Mouse (Mus musculus): ENCODE results near the gene Zfp444. TPM values are rescaled to one million over a fixed set of nuclear protein-coding genes. Genes with fewer than 3 reads are reported as not detected.

Gene Zfp444
- polyA plus RNA-seq (2021), result 30.6 TPM

- ChIA-PET CTCF (interaction anchor here (1.1 to 7.3 kb wide), 6 partner anchors 13 to 48 kb away, joined by 3 to 47 read pairs (median 5); no protein-coding TSS in a partner anchor), POLR2A (interaction anchor here (0.8 to 1.4 kb wide), 3 partner anchors 16 to 21 kb away, joined by 3 to 5 read pairs (median 4); partner anchors contain the start of gene Zfp787)
- in situ Hi-C loops (cut with MboI; ENCODE audit: low pct_unique_long_range_greater_than_20kb), result loop anchor here (5.0 to 25.0 kb wide), 2 partner anchors 45 to 1110 kb away; partner anchors contain the start of genes U2af2 and Zfp580
- TF ChIP-seq CTCF (IDR thresholded peaks at IDR 0.05), result no peak
- ATAC-seq, result peak; percentile 96
- DNase-seq (ENCODE audit: low read depth, low spot score), result peak; percentile 95
- H3K27me3 ChIP-seq, result no peaks in the 10 kb centered on the region
These were observed at the start of gene Zfp444 for GRCm38 (mm10) chr7:6172006-6172649. Gene Zfp444, plus strand, starts transcription at chr7:6172226.

GRCm38 (mm10) chr7:6126690-6127448 is 45.2 kb upstream of the Zfp444 start:
- POLR2A ChIA-PET, result no interaction called here
- DNase-seq (ENCODE audit: low read depth, low spot score), result peak; percentile 46
- CTCF ChIA-PET, result interaction anchor here (0.9 to 6.4 kb wide), 14 partner anchors 9 to 91 kb away, joined by 3 to 62 read pairs (median 6); partner anchors contain the start of gene Zfp444
- no peaks in the 10 kb centered on the region for H3K27me3 ChIP-seq
- in situ Hi-C loops (cut with MboI; ENCODE audit: low pct_unique_long_range_greater_than_20kb), result loop anchor here (5.0 kb wide), 1 partner anchor 45 kb away; the partner anchor contains the start of gene Zfp444
- ATAC-seq, result peak; percentile 81
- TF ChIP-seq CTCF (IDR thresholded peaks at IDR 0.05), result peak; percentile 84

GRCm38 (mm10) chr7:6130346-6130745 is 41.7 kb upstream of the Zfp444 start:
- no peak for DNase-seq (ENCODE audit: low read depth, low spot score)
- CTCF ChIA-PET, result no interaction called here
- no peak for ATAC-seq
- no peak for TF ChIP-seq CTCF (IDR thresholded peaks at IDR 0.05)
- in situ Hi-C loops (cut with MboI; ENCODE audit: low pct_unique_long_range_greater_than_20kb), result no loop called here
- POLR2A ChIA-PET, result no interaction called here
- H3K27me3 ChIP-seq, result no peaks in the 10 kb centered on the region

- ChIA-PET CTCF (no interaction called here), POLR2A (no interaction called here)
- DNase-seq (ENCODE audit: low read depth, low spot score) (no peak), ATAC-seq (no peak)
- H3K27me3 ChIP-seq, result no peaks in the 10 kb centered on the region
- TF ChIP-seq CTCF (IDR thresholded peaks at IDR 0.05), result no peak
- in situ Hi-C loops (cut with MboI; ENCODE audit: low pct_unique_long_range_greater_than_20kb), result no loop called here
These were observed 39.4 kb upstream of the Zfp444 start for GRCm38 (mm10) chr7:6132646-6133045.

GRCm38 (mm10) chr7:6136497-6136896 is 35.5 kb upstream of the Zfp444 start:
- no peak for TF ChIP-seq CTCF (IDR thresholded peaks at IDR 0.05)
- in situ Hi-C loops (cut with MboI; ENCODE audit: low pct_unique_long_range_greater_than_20kb), result no loop called here
- ChIA-PET POLR2A (no interaction called here), CTCF (interaction anchor here (0.9 to 2.5 kb wide), 4 partner anchors 8 to 58 kb away, joined by 3 to 9 read pairs (median 4); no protein-coding TSS in a partner anchor)
- ATAC-seq, result no peak
- DNase-seq (ENCODE audit: low read depth, low spot score), result no peak
- H3K27me3 ChIP-seq, result no peaks in the 10 kb centered on the region

GRCm38 (mm10) chr7:6139295-6139694 is 32.7 kb upstream of the Zfp444 start:
- in situ Hi-C loops (cut with MboI; ENCODE audit: low pct_unique_long_range_greater_than_20kb), result no loop called here
- DNase-seq (ENCODE audit: low read depth, low spot score) (no peak), ATAC-seq (no peak)
- POLR2A ChIA-PET, result interaction anchor here (1.6 kb wide), 1 partner anchor 15 kb away, joined by 7 read pairs; no protein-coding TSS in a partner anchor
- CTCF ChIA-PET, result interaction anchor here (0.7 to 1.7 kb wide), 3 partner anchors 12 to 42 kb away, joined by 3 to 8 read pairs (median 3); no protein-coding TSS in a partner anchor
- H3K27me3 ChIP-seq, result no peaks in the 10 kb centered on the region
- no peak for TF ChIP-seq CTCF (IDR thresholded peaks at IDR 0.05)

- ATAC-seq (no peak), DNase-seq (ENCODE audit: low read depth, low spot score) (no peak)
- H3K27me3 ChIP-seq, result no peaks in the 10 kb centered on the region
- TF ChIP-seq CTCF (IDR thresholded peaks at IDR 0.05), result no peak
- in situ Hi-C loops (cut with MboI; ENCODE audit: low pct_unique_long_range_greater_than_20kb), result no loop called here
- POLR2A ChIA-PET, result interaction anchor here (2.6 kb wide), 1 partner anchor 10 kb away, joined by 7 read pairs; no protein-coding TSS in a partner anchor
- CTCF ChIA-PET, result interaction anchor here (1.0 to 1.5 kb wide), 2 partner anchors 10 to 47 kb away, joined by 3 to 4 read pairs; no protein-coding TSS in a partner anchor
These were observed 28.0 kb upstream of the Zfp444 start for GRCm38 (mm10) chr7:6143991-6144531.

GRCm38 (mm10) chr7:6145423-6146188 is 26.4 kb upstream of the Zfp444 start:
- ChIA-PET POLR2A (interaction anchor here (2.6 kb wide), 1 partner anchor 9 kb away, joined by 7 read pairs; no protein-coding TSS in a partner anchor), CTCF (interaction anchor here (0.9 to 1.5 kb wide), 4 partner anchors 7 to 29 kb away, joined by 3 read pairs; no protein-coding TSS in a partner anchor)
- ATAC-seq, result no peak
- DNase-seq (ENCODE audit: low read depth, low spot score), result no peak
- no peak for TF ChIP-seq CTCF (IDR thresholded peaks at IDR 0.05)
- in situ Hi-C loops (cut with MboI; ENCODE audit: low pct_unique_long_range_greater_than_20kb), result no loop called here
- H3K27me3 ChIP-seq, result no peaks in the 10 kb centered on the region

GRCm38 (mm10) chr7:6146194-6146981 is 25.6 kb upstream of the Zfp444 start:
- no peaks in the 10 kb centered on the region for H3K27me3 ChIP-seq
- DNase-seq (ENCODE audit: low read depth, low spot score) (no peak), ATAC-seq (no peak)
- in situ Hi-C loops (cut with MboI; ENCODE audit: low pct_unique_long_range_greater_than_20kb), result no loop called here
- CTCF ChIA-PET, result interaction anchor here (1.2 to 1.5 kb wide), 3 partner anchors 8 to 28 kb away, joined by 3 read pairs; no protein-coding TSS in a partner anchor
- no peak for TF ChIP-seq CTCF (IDR thresholded peaks at IDR 0.05)
- POLR2A ChIA-PET, result interaction anchor here (2.6 kb wide), 1 partner anchor 8 kb away, joined by 7 read pairs; no protein-coding TSS in a partner anchor

All from Patski (cell line).